Mouse (Mus musculus): ENCODE results near the gene Itgb5. TPM values are rescaled to one million over a fixed set of nuclear protein-coding genes. Genes with fewer than 3 reads are reported as not detected.

Itgb5 gene
- total and polyA plus RNA-seq, 3 experiments = 0.27 to 0.58 TPM; not detected in 1

DNA sequence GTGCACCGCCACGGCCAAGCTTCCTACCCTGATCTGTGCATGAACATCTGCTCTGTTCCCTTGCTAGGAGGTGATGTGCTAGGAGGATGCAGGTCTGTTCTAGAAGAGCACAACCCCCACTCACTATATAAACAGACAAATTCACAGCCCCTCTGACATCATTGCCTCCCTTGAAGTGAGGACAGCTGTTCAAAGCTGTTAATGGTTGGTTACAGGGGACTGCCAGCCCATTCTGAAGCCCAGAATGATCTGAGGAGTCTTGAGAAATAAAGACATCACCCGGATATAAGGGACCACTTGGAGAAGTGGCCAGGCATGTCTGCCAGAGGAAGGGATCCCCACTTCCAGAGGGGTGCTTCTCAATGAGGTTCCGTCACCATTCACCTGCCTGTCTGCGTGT lies 88.5 kb downstream of the Itgb5 start:
- Histone ChIP-seq H3K27ac (ENCODE audit: control insufficient read depth, low read depth, low read length) (no peak overlapping the region), H3K27me3 (ENCODE audit: control insufficient read depth in 1 of 2, insufficient read depth in 2 of 2, low read length in 2 of 2) (peaks cover 0 to 2% of the 10 kb centered on the region in 2 experiments; a peak in 2 of 4 replicates), H3K9ac (ENCODE audit: control insufficient read depth, low read depth, low read length, poor library complexity, severe bottlenecking) (no peak overlapping the region), H3K36me3 (ENCODE audit: control insufficient read depth in 1 of 2, insufficient read depth in 2 of 2, low read length in 2 of 2) (peaks cover 0 to 7% of the 10 kb centered on the region in 2 experiments; a peak in 2 of 4 replicates), H3K4me1 (ENCODE audit: control insufficient read depth in 1 of 2, insufficient read depth in 2 of 2, low read length in 2 of 2) (peaks cover 0 to 9% of the 10 kb centered on the region in 2 experiments; a peak in 3 of 4 replicates), H3K4me3 (ENCODE audit: control insufficient read depth in 1 of 2, insufficient read depth in 1 of 2, low read depth in 2 of 2, low read length in 2 of 2) (no peak overlapping the region), H3K9me3 (replicated peaks; ENCODE audit: insufficient read depth, low read length) (no peaks in the 10 kb centered on the region), H3K79me2 (ENCODE audit: control insufficient read depth, insufficient read depth, low read length, poor library complexity) (no peaks in the 10 kb centered on the region)
- TF ChIP-seq TAL1 (IDR thresholded peaks at IDR 0.05; ENCODE audit: low read length) (no peak), SIN3A (IDR thresholded peaks at IDR 0.05; ENCODE audit: low read length) (no peak), NELFE (IDR thresholded peaks at IDR 0.05; ENCODE audit: low read depth, low read length) (no peak), SMC3 (IDR thresholded peaks at IDR 0.05; ENCODE audit: low read depth, low read length) (no peak), ZMIZ1 (IDR thresholded peaks at IDR 0.05; ENCODE audit: low read depth, low read length) (no peak), MXI1 (IDR thresholded peaks at IDR 0.05; ENCODE audit: low read depth, low read length) (no peak), ZNF384 (IDR thresholded peaks at IDR 0.05; ENCODE audit: low read depth, low read length) (no peak), EP300 (IDR thresholded peaks at IDR 0.05; ENCODE audit: low read depth in 1 of 2, low read length in 2 of 2) (no peak), MYC (IDR thresholded peaks at IDR 0.05; ENCODE audit: low read depth, low read length) (no peak), TBP (IDR thresholded peaks at IDR 0.05; ENCODE audit: low read depth, low read length) (no peak), UBTF (IDR thresholded peaks at IDR 0.05; ENCODE audit: borderline replicate concordance, insufficient read depth, low read depth, low read length) (no peak), GATA1 (IDR thresholded peaks at IDR 0.05; ENCODE audit: low read depth, low read length) (no peak), USF2 (IDR thresholded peaks at IDR 0.05; ENCODE audit: borderline replicate concordance in 1 of 2, insufficient read depth in 1 of 2, low read depth in 1 of 2, low read length in 2 of 2) (no peak), MEF2A (IDR thresholded peaks at IDR 0.05; ENCODE audit: extremely low read depth, insufficient replicate concordance, low read depth, low read length, poor library complexity, severe bottlenecking) (no peak)
- no peak for DNase-seq (ENCODE audit: low read depth, low spot score)

DNA sequence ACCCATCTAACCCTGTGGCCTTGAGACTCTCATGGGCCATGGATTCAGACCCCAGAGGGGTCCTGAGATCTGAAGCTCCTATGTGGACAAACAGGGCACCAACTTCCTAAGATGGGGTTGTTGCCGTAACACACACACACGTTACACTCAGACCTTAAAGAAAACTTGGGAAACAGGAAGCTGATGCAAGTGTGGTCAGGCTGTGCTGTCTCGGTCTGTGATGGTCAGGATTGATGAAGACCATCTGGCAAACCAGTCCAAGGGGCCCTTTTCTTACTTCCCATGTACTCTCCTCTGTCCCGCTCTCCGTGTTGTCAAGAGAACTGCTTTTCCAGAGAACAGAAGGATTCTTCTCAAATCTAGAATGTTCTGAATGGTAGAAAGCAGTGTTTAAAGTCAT lies 92.0 kb downstream of the Itgb5 start:
- Histone ChIP-seq H3K4me3 (ENCODE audit: control insufficient read depth in 1 of 2, insufficient read depth in 1 of 2, low read depth in 2 of 2, low read length in 2 of 2) (no peak overlapping the region), H3K79me2 (ENCODE audit: control insufficient read depth, insufficient read depth, low read length, poor library complexity) (no peaks in the 10 kb centered on the region), H3K4me1 (ENCODE audit: control insufficient read depth in 1 of 2, insufficient read depth in 2 of 2, low read length in 2 of 2) (peaks cover 0 to 23% of the 10 kb centered on the region in 2 experiments; a peak in 3 of 4 replicates), H3K27me3 (ENCODE audit: control insufficient read depth in 1 of 2, insufficient read depth in 2 of 2, low read length in 2 of 2) (no peaks in the 10 kb centered on the region), H3K9me3 (replicated peaks; ENCODE audit: insufficient read depth, low read length) (no peaks in the 10 kb centered on the region), H3K9ac (ENCODE audit: control insufficient read depth, low read depth, low read length, poor library complexity, severe bottlenecking) (no peak overlapping the region), H3K27ac (ENCODE audit: control insufficient read depth, low read depth, low read length) (no peak overlapping the region), H3K36me3 (ENCODE audit: control insufficient read depth in 1 of 2, insufficient read depth in 2 of 2, low read length in 2 of 2) (peaks cover 0 to 11% of the 10 kb centered on the region in 2 experiments; a peak in 2 of 4 replicates)
- no peak for DNase-seq (ENCODE audit: low read depth, low spot score)
- TF ChIP-seq JUND (IDR thresholded peaks at IDR 0.05; ENCODE audit: low read depth, low read length) (no peak), CHD2 (IDR thresholded peaks at IDR 0.05; ENCODE audit: low read length) (no peak), USF2 (IDR thresholded peaks at IDR 0.05; ENCODE audit: borderline replicate concordance in 1 of 2, insufficient read depth in 1 of 2, low read depth in 1 of 2, low read length in 2 of 2) (no peak), ZKSCAN1 (IDR thresholded peaks at IDR 0.05; ENCODE audit: low read depth, low read length) (no peak), GATA1 (IDR thresholded peaks at IDR 0.05; ENCODE audit: low read depth, low read length) (no peak), MEF2A (IDR thresholded peaks at IDR 0.05; ENCODE audit: extremely low read depth, insufficient replicate concordance, low read depth, low read length, poor library complexity, severe bottlenecking) (no peak), MAX (IDR thresholded peaks at IDR 0.05; ENCODE audit: low read length) (no peak), POLR2AphosphoS5 (IDR thresholded peaks at IDR 0.05; ENCODE audit: borderline replicate concordance, low read depth, low read length) (no peak), RCOR1 (IDR thresholded peaks at IDR 0.05; ENCODE audit: low read depth, low read length) (no peak), GABPA (IDR thresholded peaks at IDR 0.05; ENCODE audit: low read depth, low read length) (no peak), POLR2AphosphoS2 (IDR thresholded peaks at IDR 0.05; ENCODE audit: low read length) (no peak), E2F4 (IDR thresholded peaks at IDR 0.05; ENCODE audit: borderline replicate concordance, low read depth, low read length) (no peak), HCFC1 (IDR thresholded peaks at IDR 0.05; ENCODE audit: low read depth, low read length) (no peak)
